Mouse (Mus musculus): ENCODE measurements around the gene Surf6.

- TF ChIP-seq CTCF (IDR thresholded peaks at IDR 0.05; ENCODE audit: extremely low read depth, insufficient read length, insufficient replicate concordance, low read depth, low read length) (no peak), POLR2A (IDR thresholded peaks at IDR 0.05; ENCODE audit: low read depth, low read length) (no peak)
Measured at GRCm38 (mm10) chr2:26919684-26920083, 17.0 kb upstream of the Surf6 start.

All from small intestine, adult 2 months (tissue).